Mouse (Mus musculus): Measurements from ENCODE around the gene Cenpl.

- TF ChIP-seq POLR2A (IDR thresholded peaks at IDR 0.05; ENCODE audit: low read depth, low read length) (no peak), CTCF (IDR thresholded peaks at IDR 0.05; ENCODE audit: extremely low read depth, insufficient read length, insufficient replicate concordance, low read depth, low read length) (no peak)
These were observed 29.4 kb downstream of the Cenpl start for GRCm38 (mm10) chr1:161099721-161100405.
